Mouse (Mus musculus): ENCODE results near the gene D17H6S53E.

- TF ChIP-seq CTCF (IDR thresholded peaks at IDR 0.05; ENCODE audit: control insufficient read depth, insufficient read depth, insufficient replicate concordance, low read depth, low read length) = no peak
- no peak for TF ChIP-seq POLR2A (IDR thresholded peaks at IDR 0.05; ENCODE audit: control insufficient read depth, low read depth, low read length)
Observed at GRCm38 (mm10) chr17:35101161-35101560, 25.0 kb upstream of the D17H6S53E start.

All from testis, adult 2 months (tissue).